Mouse (Mus musculus) cerebellum, postnatal 25 days (tissue): ENCODE results near the gene Cd47.

Source experiments
- DNase-seq, 2 experiments: peaks; one replicate each; pipeline ENCODE4 v3.0.0; 2021; ENCODE audit warnings: mixed read lengths in 2 of 2

Gene Cd47

DNA sequence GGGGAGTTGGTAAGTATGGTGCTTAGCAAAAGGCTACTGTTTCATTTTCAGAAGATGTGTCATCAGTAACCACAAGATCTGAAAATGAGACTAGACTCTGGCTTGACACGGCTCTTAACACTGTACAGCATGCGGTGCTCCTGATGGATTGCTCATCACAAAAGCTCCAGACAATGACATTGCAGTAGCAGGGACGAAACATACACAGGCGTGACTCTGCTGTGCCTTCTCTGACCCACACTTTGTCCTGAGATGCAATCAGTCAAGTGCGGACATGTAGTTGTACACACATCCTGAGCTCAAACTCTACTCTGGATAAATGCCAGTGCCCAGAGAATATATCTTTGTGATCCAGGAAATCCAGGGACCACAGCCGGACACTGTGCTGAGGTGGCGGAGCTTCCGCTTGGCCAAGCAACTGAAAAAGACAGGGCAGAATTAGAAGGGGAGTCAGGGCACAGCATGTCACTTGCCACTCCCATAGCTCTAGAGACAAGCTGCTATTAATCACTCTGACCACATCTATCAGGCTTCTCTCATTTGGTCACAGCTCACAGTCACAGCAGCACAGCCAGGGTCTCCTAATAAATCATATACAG lies 151.7 kb downstream of the Cd47 start:
- DNase-seq, result no peak

DNA sequence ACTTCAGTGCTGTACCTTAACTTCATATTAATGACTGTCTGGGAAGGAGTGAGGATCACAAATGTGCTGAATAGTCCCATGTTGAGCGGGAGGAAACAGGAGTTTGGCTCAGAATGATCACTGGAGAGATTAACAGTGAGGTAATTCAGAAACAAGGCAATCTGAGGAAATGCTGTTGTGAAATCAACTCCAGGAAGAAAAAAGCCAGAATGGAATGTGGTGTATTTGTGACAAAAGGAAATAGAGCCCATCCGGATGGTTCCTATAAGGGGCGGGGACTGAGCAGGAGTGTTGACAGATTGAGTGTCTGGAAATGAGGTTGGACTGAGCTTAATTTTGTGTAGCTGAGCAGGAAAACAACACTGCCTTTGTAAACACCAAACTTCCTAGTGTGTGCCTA lies 153.5 kb downstream of the Cd47 start:
- no peak for DNase-seq

DNA sequence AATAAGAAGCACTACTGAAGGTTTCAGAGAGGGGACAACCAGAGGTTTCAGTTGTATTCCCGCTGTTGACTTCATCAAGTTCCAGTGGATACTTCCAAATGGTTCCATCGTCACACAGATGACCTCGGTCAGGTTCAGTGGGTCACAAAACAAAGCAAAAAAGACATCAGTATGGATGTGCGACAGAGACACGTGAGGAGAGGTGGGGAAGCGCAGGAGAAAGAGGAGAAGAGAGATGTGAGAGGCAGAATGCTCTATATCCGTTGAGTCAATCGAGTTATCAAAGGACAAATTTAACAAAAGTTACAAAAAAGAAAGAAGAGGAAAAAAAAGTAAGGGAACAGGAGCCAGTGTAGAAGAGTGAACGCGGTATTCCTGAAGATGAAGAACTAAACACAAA lies 154.6 kb downstream of the Cd47 start:
- no peak for DNase-seq

DNA sequence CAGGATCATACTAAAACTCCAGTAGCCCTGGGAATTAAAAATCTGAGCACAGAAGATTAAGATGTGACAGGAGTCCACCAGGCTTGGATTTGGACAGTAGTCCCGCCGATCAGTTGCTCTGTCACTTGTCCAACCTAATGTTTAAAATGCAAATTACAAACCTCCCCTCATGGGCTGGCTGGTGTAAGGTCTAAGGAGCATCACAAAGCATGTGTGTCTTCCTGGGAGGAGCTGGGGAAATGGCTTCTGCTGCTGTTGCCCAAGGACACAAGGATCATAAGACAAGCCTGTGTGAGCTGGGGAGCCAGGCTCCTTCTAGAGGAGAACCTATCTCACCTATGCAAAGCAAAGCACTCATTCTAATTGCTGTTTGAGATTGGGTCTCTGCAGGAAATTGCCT lies 155.0 kb downstream of the Cd47 start:
- no peak for DNase-seq

DNA sequence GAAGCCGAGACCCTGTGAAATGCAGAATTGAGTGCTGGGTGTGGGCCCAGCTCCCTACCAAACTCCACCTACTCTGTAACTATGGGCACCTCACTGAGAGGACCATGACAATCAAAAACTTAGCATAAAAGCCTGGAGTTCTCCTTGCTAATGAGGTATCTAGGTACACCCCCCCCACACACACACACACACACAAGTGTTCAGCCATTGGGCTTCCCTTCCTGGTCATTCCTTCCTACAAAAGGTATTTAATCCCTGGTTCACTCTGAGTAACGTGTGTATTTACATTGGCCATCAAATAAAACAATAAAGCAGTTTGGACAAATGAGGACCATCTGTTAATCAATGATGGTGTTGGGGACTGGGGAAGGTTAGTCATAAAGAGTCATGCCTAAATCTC lies 155.6 kb downstream of the Cd47 start:
- DNase-seq, result no peak

DNA sequence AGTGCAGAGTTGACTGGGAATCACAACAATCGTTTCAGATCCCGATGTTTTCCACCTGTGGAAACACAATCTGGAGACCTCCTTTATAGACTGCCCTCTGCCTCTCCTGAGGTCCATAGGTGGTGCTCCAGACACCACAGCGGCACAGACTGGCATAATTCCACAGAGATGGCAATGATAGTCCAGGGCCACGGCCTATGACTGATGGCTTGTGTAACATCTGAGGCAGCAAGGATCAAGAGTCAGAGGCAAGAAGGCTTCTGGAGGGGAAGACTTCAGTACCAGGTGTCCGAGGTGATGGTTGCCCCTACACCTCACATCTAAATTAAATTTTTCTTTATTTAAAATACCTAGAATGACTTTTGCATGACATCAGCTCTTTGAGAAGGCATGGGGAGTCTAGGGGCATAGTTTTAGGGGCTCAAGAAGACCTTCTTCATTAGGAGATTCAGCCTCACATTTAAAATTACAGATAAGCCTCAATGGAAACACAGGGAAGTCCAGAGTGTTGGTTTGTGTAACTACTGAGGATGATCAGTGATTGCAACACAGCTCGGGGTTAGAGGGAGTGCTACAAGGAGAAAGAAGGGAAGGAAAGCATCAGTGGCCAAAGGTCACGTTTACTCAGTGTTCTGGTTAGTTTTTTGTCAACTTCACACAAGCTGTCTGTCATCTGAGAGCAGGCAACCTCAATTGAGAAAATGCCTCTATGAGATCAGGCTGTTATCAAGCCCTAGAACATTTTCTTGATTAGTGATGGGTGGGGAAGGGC lies 156.4 kb downstream of the Cd47 start:
- no peak for DNase-seq

DNA sequence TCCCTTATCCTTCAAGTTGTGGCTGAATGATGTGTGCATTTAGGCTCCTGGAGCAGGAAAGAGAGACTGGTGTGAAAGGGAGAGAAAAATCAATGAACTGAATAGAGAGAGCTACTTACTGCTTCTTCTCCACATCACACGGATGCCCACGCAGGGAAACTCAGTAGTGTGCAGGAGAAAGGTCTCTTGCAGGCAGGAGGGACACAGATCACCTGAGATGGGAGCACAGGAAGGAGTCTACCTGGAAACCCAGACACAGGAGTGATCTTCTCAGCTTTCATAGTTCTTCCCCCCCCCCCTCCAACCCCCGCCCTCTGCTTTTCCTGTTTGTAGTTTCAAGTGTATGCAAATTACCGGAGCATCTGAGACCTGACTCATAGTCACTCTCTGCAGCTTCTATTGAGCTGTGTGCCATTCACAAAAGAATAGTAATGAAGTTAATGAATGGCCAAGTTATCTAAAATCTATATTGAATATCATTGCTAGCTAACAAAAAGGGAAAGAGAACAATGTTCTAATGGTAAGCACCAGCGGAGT lies 158.6 kb downstream of the Cd47 start:
- DNase-seq, result no peak

DNA sequence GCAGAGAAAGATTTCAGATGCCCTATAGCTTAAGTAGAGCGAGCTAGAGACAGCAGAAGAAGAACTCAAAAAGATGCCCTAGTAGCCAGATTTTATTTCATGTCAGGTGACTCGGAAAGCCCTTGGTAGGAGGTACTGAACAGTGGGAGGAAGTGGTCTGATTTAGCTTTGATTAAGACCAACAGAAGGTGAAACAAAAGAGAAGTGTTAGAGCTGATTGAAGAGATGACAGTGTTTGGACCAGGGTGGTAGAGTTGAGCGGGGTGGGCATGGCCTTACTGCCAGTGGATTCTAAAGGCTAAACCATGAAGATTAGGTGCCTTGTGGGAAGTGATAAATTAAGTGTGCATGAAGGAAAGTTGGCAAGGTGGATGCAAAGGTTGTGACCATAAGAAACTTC lies 162.0 kb downstream of the Cd47 start:
- DNase-seq, result no peak

DNA sequence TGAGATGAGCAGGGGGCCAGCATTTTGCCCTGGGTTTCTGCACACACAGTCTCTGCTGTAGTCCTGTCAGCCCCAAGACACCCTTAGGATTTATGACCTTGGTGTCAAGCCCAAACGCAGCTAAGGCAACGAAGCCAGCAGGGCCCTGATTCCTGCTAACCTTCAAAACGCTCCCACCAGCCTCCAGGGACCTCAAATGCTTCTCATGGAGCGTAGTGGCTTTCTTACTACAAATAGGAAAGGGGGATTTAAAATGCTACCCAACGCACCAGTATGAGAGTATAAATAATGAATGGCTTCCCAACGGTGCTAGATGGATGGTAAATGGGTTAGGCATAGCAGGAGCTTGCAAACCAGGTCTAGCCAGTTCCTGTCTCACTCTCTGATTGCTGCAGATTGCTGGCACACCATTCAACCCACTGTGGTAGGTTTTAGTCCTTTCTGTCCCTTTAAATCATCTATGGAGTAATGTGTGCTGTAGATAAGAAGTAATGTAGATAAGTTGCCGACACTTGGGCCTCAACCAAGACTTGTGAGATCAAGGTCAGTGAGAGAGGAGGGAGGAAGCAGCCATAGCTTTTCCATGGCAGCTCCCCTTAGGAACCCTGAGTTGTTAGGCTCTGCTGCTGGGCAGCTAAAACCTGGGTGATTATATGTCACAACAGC lies 164.1 kb downstream of the Cd47 start:
- no peak for DNase-seq
